Mouse (Mus musculus) MEL (cell line): Measurements from ENCODE around the gene Elp5.

Experiments used
- CTCF ChIP-seq, 3 experiments: IDR thresholded peaks in 2 of 3; conservative IDR thresholded peaks in 1 of 3; 2 replicates each; pipeline ENCODE4 v1.5.1; 2011 to 2012; ENCODE audit warnings: low read length in 3 of 3, low read depth in 2 of 3, mild to moderate bottlenecking in 2 of 3, improper control_type of control experiment in 1 of 3, inconsistent platforms in 1 of 3, mixed read lengths in 1 of 3, moderate library complexity in 1 of 3; ENCODE audit not compliant: control insufficient read depth in 1 of 3, insufficient read depth in 1 of 3, poor library complexity in 1 of 3, severe bottlenecking in 1 of 3
- MAFK ChIP-seq: IDR thresholded peaks from 2 replicates; pipeline ENCODE4 v1.6.1; 2011; ENCODE audit warnings: low read depth, mild to moderate bottlenecking, low read length, improper control_type of control experiment, borderline replicate concordance
- MXI1 ChIP-seq: IDR thresholded peaks from 2 replicates; pipeline ENCODE4 v1.6.1; 2011; ENCODE audit warnings: mild to moderate bottlenecking, low read depth, low read length, improper control_type of control experiment
- RCOR1 ChIP-seq: IDR thresholded peaks from 2 replicates; pipeline ENCODE4 v1.6.1; 2012; ENCODE audit warnings: low read depth, mild to moderate bottlenecking, inconsistent platforms, low read length, improper control_type of control experiment
- TAL1 ChIP-seq: IDR thresholded peaks from 2 replicates; pipeline ENCODE4 v1.6.1; 2012; ENCODE audit warnings: mild to moderate bottlenecking, inconsistent platforms, low read length, moderate library complexity, mixed read lengths
- USF1 ChIP-seq: IDR thresholded peaks from 2 replicates; pipeline ENCODE4 v1.6.1; 2014; ENCODE audit warnings: low read depth, mild to moderate bottlenecking, inconsistent platforms, low read length, improper control_type of control experiment, moderate library complexity

DNA sequence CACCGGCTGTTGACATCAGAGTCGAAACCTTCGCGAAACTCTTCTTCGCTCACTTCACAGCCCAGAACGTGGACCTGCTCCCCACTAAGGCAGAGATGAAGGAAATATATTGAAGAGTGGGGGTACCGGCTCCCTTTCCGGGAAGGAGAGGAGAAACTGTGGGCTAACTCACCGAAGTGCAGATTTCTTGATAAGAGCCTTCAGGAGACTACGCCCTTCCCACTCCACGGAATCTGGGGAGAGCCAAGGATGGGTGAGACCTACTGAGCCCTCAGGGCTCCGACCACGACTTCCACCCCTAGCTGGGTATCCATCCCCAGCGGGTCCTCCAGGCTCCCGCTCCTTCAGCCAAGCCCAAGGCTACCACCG is 2.5 kb downstream of the Elp5 start:
- TF ChIP-seq CTCF (IDR thresholded peaks at IDR 0.05 in 2 of 3, conservative IDR thresholded peaks at IDR 0.05 in 1 of 3; ENCODE audit: control insufficient read depth in 1 of 3, insufficient read depth in 1 of 3, low read depth in 2 of 3, low read length in 3 of 3, poor library complexity in 1 of 3, severe bottlenecking in 1 of 3) = no peak
- TF ChIP-seq USF1 = no peak
- no peak for TF ChIP-seq MXI1
- TF ChIP-seq TAL1 = no peak
- TF ChIP-seq MAFK = no peak
- TF ChIP-seq RCOR1 = no peak
